Mouse (Mus musculus) liver, embryonic 14.5 days (tissue): ENCODE measurements around the gene Tpte. TPM values are rescaled to one million over a fixed set of nuclear protein-coding genes. Genes with fewer than 3 reads are reported as not detected.

ENCODE experiments used
- ATAC-seq: fragments of 200-750 bp; cut with Nextera tagmentation; 2 replicates; pipeline ENCODE4 v1.8.0; 2017; ENCODE audit warnings: moderate number of reproducible peaks, mild to moderate bottlenecking, moderate library complexity; ENCODE audit not compliant: insufficient read depth
- DNase-seq, 3 experiments: peaks; one replicate each; pipeline ENCODE4 v3.0.0-alpha.2; 2012 to 2013; ENCODE audit warnings: low read depth in 3 of 3, low spot score in 3 of 3
- H3K27ac ChIP-seq: fragments of 300-500 bp; sonication (generic); 2 replicates; pipeline ENCODE4 v1.5.1; 2014; ENCODE audit warnings: moderate library complexity, mild to moderate bottlenecking, control low read depth, inconsistent platforms
- H3K27me3 ChIP-seq: fragments of 300-500 bp; sonication (generic); 2 replicates; pipeline ENCODE4 v1.6.1; 2014; ENCODE audit warnings: mild to moderate bottlenecking, low read length, moderate library complexity; ENCODE audit not compliant: control insufficient read depth, insufficient read depth
- H3K36me3 ChIP-seq: fragments of 300-500 bp; sonication (generic); replicated peaks from 2 replicates; pipeline ENCODE4 v1.6.1; 2014; ENCODE audit warnings: low read depth; ENCODE audit not compliant: control insufficient read depth, insufficient read depth
- H3K4me1 ChIP-seq, 2 experiments: fragments of 200-500 bp in 1 of 2; fragments of 300-500 bp in 1 of 2; sonication (generic) in 1 of 2; replicated peaks; 2 replicates each; pipeline ENCODE4 v1.6.1; 2012 to 2014; ENCODE audit warnings: antibody characterized with exemption in 1 of 2, inconsistent platforms in 1 of 2, low read length in 1 of 2; ENCODE audit not compliant: control insufficient read depth in 2 of 2, insufficient read depth in 2 of 2
- H3K4me2 ChIP-seq: fragments of 300-500 bp; sonication (generic); 2 replicates; pipeline ENCODE4 v1.6.1; 2014; ENCODE audit warnings: low read depth, mild to moderate bottlenecking, control low read depth, moderate library complexity
- H3K4me3 ChIP-seq, 2 experiments: fragments of 200-500 bp in 1 of 2; fragments of 300-500 bp in 1 of 2; sonication (generic) in 1 of 2; 2 replicates each; pipeline ENCODE4 v1.5.1; 2012 to 2014; ENCODE audit warnings: low read depth in 2 of 2, low read length in 2 of 2, mild to moderate bottlenecking in 2 of 2, control low read depth in 1 of 2, inconsistent platforms in 1 of 2, moderate library complexity in 1 of 2; ENCODE audit not compliant: insufficient read depth in 1 of 2
- H3K9ac ChIP-seq: fragments of 300-500 bp; sonication (generic); replicated peaks from 2 replicates; pipeline ENCODE4 v1.6.1; 2014; ENCODE audit warnings: mild to moderate bottlenecking, control low read depth, moderate library complexity
- H3K9me3 ChIP-seq: fragments of 300-500 bp; sonication (generic); 2 replicates; pipeline ENCODE4 v1.6.1; 2016; ENCODE audit warnings: low read length, mixed read lengths; ENCODE audit not compliant: control insufficient read depth
- CTCF ChIP-seq: IDR thresholded peaks from 2 replicates; pipeline ENCODE4 v1.5.1; 2016; ENCODE audit warnings: antibody characterized with exemption, low read depth, control low read depth
- EP300 ChIP-seq: IDR thresholded peaks from 2 replicates; pipeline ENCODE4 v1.6.1; 2016; ENCODE audit warnings: antibody characterized with exemption, low read depth
- WGBS: fragments of 180-500 bp; shearing (Covaris S2); extraction: QIAGEN DNeasy Blood & Tissue Kit; methylation state at CpG from one replicate; pipeline ENCODE4 v1.1.7; 2014; ENCODE audit not compliant: insufficient replicate concordance; 5-methylcytosine and 5-hydroxymethylcytosine counted together
- polyA plus RNA-seq, 2 experiments: library from polyadenylated mRNA; depleted of rRNA in 1 of 2; stranded (reverse) in 1 of 2; unstranded in 1 of 2; fragments of >200 nt; fragmentation: Nextera tagmentation in 1 of 2; extraction: Ambion mirVana in 1 of 2; gene quantifications; 2 replicates each; pipeline versions ENCODE4 v1.2.1 to v1.2.3; 2012 to 2014

Tpte gene
- polyA plus RNA-seq, 2 experiments, result not detected

GRCm38 (mm10) chr8:22394471-22394870 lies 111.2 kb downstream of the Tpte start:
- no peaks in the 10 kb centered on the region for H3K36me3 ChIP-seq
- no peak overlapping the region for H3K4me3 ChIP-seq
- no peak overlapping the region for H3K27ac ChIP-seq
- no peak overlapping the region for H3K9ac ChIP-seq
- H3K4me1 ChIP-seq, result peaks cover 0 to 25% of the 10 kb centered on the region in 2 experiments; a peak in 2 of 4 replicates
- WGBS, result 33% methylated on average over 4 of the region's 4 CpGs
- H3K27me3 ChIP-seq, result no peaks in the 10 kb centered on the region
- H3K9me3 ChIP-seq, result no peaks in the 10 kb centered on the region
- ATAC-seq (no peak), DNase-seq (no peak)
- TF ChIP-seq EP300, result no peak
- TF ChIP-seq CTCF, result no peak
- H3K4me2 ChIP-seq, result no peak overlapping the region

GRCm38 (mm10) chr8:22395256-22395655 lies 112.0 kb downstream of the Tpte start:
- no peaks in the 10 kb centered on the region for H3K27me3 ChIP-seq
- no peak overlapping the region for H3K4me3 ChIP-seq
- peaks cover 0 to 23% of the 10 kb centered on the region in 2 experiments; a peak in 2 of 4 replicates for H3K4me1 ChIP-seq
- H3K9ac ChIP-seq, result no peak overlapping the region
- ATAC-seq (no peak), DNase-seq (no peak)
- TF ChIP-seq EP300 (no peak), CTCF (no peak)
- WGBS, result 81% methylated on average over 8 of the region's 8 CpGs
- H3K36me3 ChIP-seq, result no peaks in the 10 kb centered on the region
- H3K4me2 ChIP-seq, result no peak overlapping the region
- no peaks in the 10 kb centered on the region for H3K9me3 ChIP-seq
- H3K27ac ChIP-seq, result no peak overlapping the region

- Histone ChIP-seq H3K9me3 (no peaks in the 10 kb centered on the region), H3K27me3 (no peaks in the 10 kb centered on the region)
- 1% methylated on average over 13 of the region's 13 CpGs for WGBS
Observed at GRCm38 (mm10) chr8:22397811-22398141, 114.5 kb downstream of the Tpte start.

GRCm38 (mm10) chr8:22398142-22398951 lies 115.1 kb downstream of the Tpte start, which contains the start of gene Slc25a15:
Gene Slc25a15 (minus strand): TSS chr8:22398597.
- under 1% methylated on average over 50 of the region's 77 CpGs for WGBS
- Histone ChIP-seq H3K9me3 (no peaks in the 10 kb centered on the region), H3K27me3 (no peaks in the 10 kb centered on the region), H3K4me3 (peak within 1 kb of the TSS; percentile 73 to 87), H3K4me2 (peak within 1 kb of the TSS; percentile 73), H3K4me1 (peaks cover 0 to 19% of the 10 kb centered on the region in 2 experiments; a peak in 2 of 4 replicates), H3K36me3 (no peaks in the 10 kb centered on the region), H3K9ac (peak within 1 kb of the TSS; percentile 58), H3K27ac (no peak within 1 kb of the TSS)
- no peak for TF ChIP-seq EP300
- TF ChIP-seq CTCF, result no peak
- peak; percentile 90 for ATAC-seq
- peak; percentile 58 to 68 (median 62) for DNase-seq

More at GRCm38 (mm10) chr8:22397811-22398141, 114.5 kb downstream of the Tpte start:
- no peak for TF ChIP-seq CTCF
- TF ChIP-seq EP300, result no peak
- H3K4me1 ChIP-seq, result peaks cover 0 to 19% of the 10 kb centered on the region in 2 experiments; a peak in 2 of 4 replicates
- ATAC-seq (no peak), DNase-seq (no peak)
- H3K27ac ChIP-seq, result no peak overlapping the region
- H3K9ac ChIP-seq, result peak overlapping the region; percentile 58
- peak overlapping the region; percentile 73 for H3K4me2 ChIP-seq
- peak overlapping the region; percentile 73 to 87 for H3K4me3 ChIP-seq
- no peaks in the 10 kb centered on the region for H3K36me3 ChIP-seq

- no peak overlapping the region for H3K27ac ChIP-seq
- no peak for DNase-seq
- no peak overlapping the region; the same call in 1 of the 2 replicates for H3K9ac ChIP-seq
Observed at GRCm38 (mm10) chr8:22399285-22399880, 116.1 kb downstream of the Tpte start.

More at GRCm38 (mm10) chr8:22399285-22399880, 116.1 kb downstream of the Tpte start:
- Histone ChIP-seq H3K9me3 (no peaks in the 10 kb centered on the region), H3K4me3 (peak overlapping the region in 1 of 2 experiments; percentile 73; a peak in 2 of 4 replicates), H3K27me3 (no peaks in the 10 kb centered on the region), H3K4me1 (peaks cover 0 to 17% of the 10 kb centered on the region in 2 experiments; a peak in 2 of 4 replicates), H3K4me2 (peak overlapping the region; percentile 73), H3K36me3 (no peaks in the 10 kb centered on the region)
- TF ChIP-seq CTCF, result no peak; the same call in 1 of the 2 replicates
- TF ChIP-seq EP300, result no peak
- ATAC-seq, result no peak
- WGBS, result 67% methylated on average over 8 of the region's 8 CpGs
